Mouse (Mus musculus) kidney, postnatal 0 days (tissue): ENCODE measurements at regions not wholly inside any gene's neighbourhood (a gene's known extent, or its start where the extent isn't known, plus 50 kb on each side); places are given as distances from the start of the nearest gene placed in this dataset.

ENCODE experiments used
- ATAC-seq: fragments of 200-750 bp; cut with Nextera tagmentation; replicated peaks from 2 replicates; pipeline ENCODE4 v1.8.0; 2017; ENCODE audit warnings: low read depth, moderate number of reproducible peaks, moderate TSS enrichment, moderate library complexity; ENCODE audit not compliant: low FRiP score
- DNase-seq: peaks from one replicate; pipeline ENCODE4 v3.0.0-alpha.2; 2016; ENCODE audit warnings: low spot score
- H3K27ac ChIP-seq: fragments of 300-500 bp; sonication (generic); 2 replicates; pipeline ENCODE4 v1.5.1; 2014; ENCODE audit warnings: mild to moderate bottlenecking
- H3K27me3 ChIP-seq: fragments of 300-500 bp; sonication (generic); 2 replicates; pipeline ENCODE4 v1.6.1; 2014; ENCODE audit warnings: low read length, mixed read lengths; ENCODE audit not compliant: insufficient read depth
- H3K36me3 ChIP-seq: fragments of 300-500 bp; sonication (generic); 2 replicates; pipeline ENCODE4 v1.6.1; 2014; ENCODE audit warnings: low read length, mixed read lengths; ENCODE audit not compliant: insufficient read depth
- H3K4me1 ChIP-seq: fragments of 300-500 bp; sonication (generic); replicated peaks from 2 replicates; pipeline ENCODE4 v1.6.1; 2014; ENCODE audit warnings: antibody characterized with exemption, low read length, mixed read lengths; ENCODE audit not compliant: insufficient read depth
- H3K4me2 ChIP-seq: fragments of 300-500 bp; sonication (generic); 2 replicates; pipeline ENCODE4 v1.6.1; 2014; ENCODE audit warnings: mild to moderate bottlenecking, low read length, moderate library complexity, mixed read lengths
- H3K4me3 ChIP-seq: fragments of 300-500 bp; sonication (generic); replicated peaks from 2 replicates; pipeline ENCODE4 v1.5.1; 2014; ENCODE audit warnings: low read depth, low read length
- H3K9ac ChIP-seq: fragments of 300-500 bp; sonication (generic); 2 replicates; pipeline ENCODE4 v1.6.1; 2014; ENCODE audit warnings: low read depth, low read length
- H3K9me3 ChIP-seq: fragments of 300-500 bp; sonication (generic); replicated peaks from 2 replicates; pipeline ENCODE4 v1.6.1; 2016; ENCODE audit warnings: low read length, inconsistent platforms, mixed read lengths
- CTCF ChIP-seq: IDR thresholded peaks from 2 replicates; pipeline ENCODE4 v1.5.1; 2016; ENCODE audit warnings: antibody characterized with exemption, low read depth, mild to moderate bottlenecking, moderate library complexity
- WGBS: fragments of 180-500 bp; shearing (Covaris S2); extraction: QIAGEN DNeasy Blood & Tissue Kit; methylation state at CpG from one replicate; pipeline ENCODE4 v1.1.7; 2014; 5-methylcytosine and 5-hydroxymethylcytosine counted together

GRCm38 (mm10) chr10:43684247-43685033 is 106.4 kb downstream of the Cd24a start:
- no peak for TF ChIP-seq CTCF
- H3K9ac ChIP-seq: no peak overlapping the region
- H3K9me3 ChIP-seq: no peaks in the 10 kb centered on the region
- no peaks in the 10 kb centered on the region for H3K36me3 ChIP-seq
- no peaks in the 10 kb centered on the region for H3K27me3 ChIP-seq
- H3K4me1 ChIP-seq: peaks cover 10% of the 10 kb centered on the region
- peak overlapping the region; percentile 33; the same call in 1 of the 2 replicates for H3K27ac ChIP-seq
- WGBS: 47% methylated on average over 12 of the region's 12 CpGs
- ATAC-seq (peak; percentile 40; the same call in 1 of the 2 replicates), DNase-seq (no peak)
- H3K4me2 ChIP-seq: no peak overlapping the region
- no peak overlapping the region for H3K4me3 ChIP-seq

GRCm38 (mm10) chr10:43689161-43689913 is 111.3 kb downstream of the Cd24a start:
- ATAC-seq: peak; percentile 38; the same call in 1 of the 2 replicates
- Histone ChIP-seq H3K4me3 (no peak overlapping the region), H3K27me3 (no peaks in the 10 kb centered on the region), H3K27ac (0 out of 2 replicates have a peak overlapping the region, but pooled peaks have one; percentile 37), H3K36me3 (no peaks in the 10 kb centered on the region), H3K9me3 (no peaks in the 10 kb centered on the region), H3K9ac (no peak overlapping the region), H3K4me1 (peaks cover 16% of the 10 kb centered on the region), H3K4me2 (peak overlapping the region; percentile 36)
- peak; percentile 81 for DNase-seq
- 4% methylated on average over 10 of the region's 10 CpGs for WGBS
- no peak for TF ChIP-seq CTCF

GRCm38 (mm10) chr10:43689914-43690316 is 111.8 kb downstream of the Cd24a start:
- Histone ChIP-seq H3K4me3 (no peak overlapping the region), H3K4me1 (peaks cover 20% of the 10 kb centered on the region), H3K36me3 (no peaks in the 10 kb centered on the region), H3K27ac (no peak overlapping the region), H3K9me3 (no peaks in the 10 kb centered on the region), H3K27me3 (no peaks in the 10 kb centered on the region), H3K4me2 (peak overlapping the region; percentile 36; the same call in 1 of the 2 replicates), H3K9ac (no peak overlapping the region)
- 26% methylated on average over 8 of the region's 8 CpGs for WGBS
- ATAC-seq: no peak
- no peak for DNase-seq
- no peak for TF ChIP-seq CTCF

GRCm38 (mm10) chr10:43693974-43694373 is 115.9 kb downstream of the Cd24a start:
- Histone ChIP-seq H3K4me3 (no peak overlapping the region), H3K4me1 (peaks cover 15% of the 10 kb centered on the region), H3K36me3 (no peaks in the 10 kb centered on the region), H3K27ac (peak overlapping the region; percentile 67), H3K9ac (no peak overlapping the region), H3K4me2 (no peak overlapping the region), H3K27me3 (no peaks in the 10 kb centered on the region), H3K9me3 (no peaks in the 10 kb centered on the region)
- 44% methylated on average over 5 of the region's 5 CpGs for WGBS
- TF ChIP-seq CTCF: no peak
- peak; percentile 53 for DNase-seq
- peak; percentile 50 for ATAC-seq

- Histone ChIP-seq H3K9ac (no peak overlapping the region), H3K36me3 (no peaks in the 10 kb centered on the region), H3K27me3 (no peaks in the 10 kb centered on the region), H3K27ac (peak overlapping the region; percentile 67), H3K4me1 (peaks cover 9% of the 10 kb centered on the region; the same call in 1 of the 2 replicates), H3K4me3 (no peak overlapping the region), H3K4me2 (no peak overlapping the region), H3K9me3 (no peaks in the 10 kb centered on the region)
- no peak for DNase-seq
- ATAC-seq: no peak
- WGBS: 22% methylated on average over 6 of the region's 6 CpGs
- TF ChIP-seq CTCF: no peak
Observed at GRCm38 (mm10) chr10:43694508-43694907, 116.4 kb downstream of the Cd24a start.

GRCm38 (mm10) chr10:43695470-43695869 is 117.4 kb downstream of the Cd24a start:
- Histone ChIP-seq H3K4me1 (peaks cover 7% of the 10 kb centered on the region; the same call in 1 of the 2 replicates), H3K4me2 (no peak overlapping the region), H3K27me3 (no peaks in the 10 kb centered on the region), H3K36me3 (no peaks in the 10 kb centered on the region), H3K27ac (no peak overlapping the region), H3K9me3 (no peaks in the 10 kb centered on the region), H3K4me3 (no peak overlapping the region), H3K9ac (no peak overlapping the region)
- no peak for DNase-seq
- no peak for ATAC-seq
- 58% methylated on average over 10 of the region's 10 CpGs for WGBS
- no peak for TF ChIP-seq CTCF
